Mouse (Mus musculus) heart, adult 2 months (tissue): ENCODE data around the gene Akr7a5. TPM values are rescaled to one million over a fixed set of nuclear protein-coding genes. Genes with fewer than 3 reads are reported as not detected.
A peak's percentile ranks its signal among the peaks of the same experiment; 100 is the strongest.

Experiments used
- DNase-seq, 2 experiments: peaks; one replicate each; pipeline ENCODE4 v3.0.0; 2021
- H3K27ac ChIP-seq: fragments of 200-600 bp; 2 replicates; pipeline ENCODE4 v1.8.1; 2022
- H3K27me3 ChIP-seq: fragments of 200-500 bp; 2 replicates; pipeline ENCODE4 v1.6.1; 2012; ENCODE audit warnings: mild to moderate bottlenecking, low read length, inconsistent platforms, mixed read lengths; ENCODE audit not compliant: control insufficient read depth, insufficient read depth
- H3K36me3 ChIP-seq: fragments of 200-500 bp; 2 replicates; pipeline ENCODE4 v1.6.1; 2012; ENCODE audit warnings: low read length, inconsistent platforms; ENCODE audit not compliant: control insufficient read depth, insufficient read depth
- H3K4me1 ChIP-seq: fragments of 200-500 bp; 2 replicates; pipeline ENCODE4 v1.6.1; 2011; ENCODE audit warnings: low read length; ENCODE audit not compliant: control insufficient read depth, insufficient read depth
- H3K4me3 ChIP-seq: fragments of 200-600 bp; 2 replicates; pipeline ENCODE4 v1.8.1; 2022
- H3K79me2 ChIP-seq: fragments of 200-500 bp; replicated peaks from 2 replicates; pipeline ENCODE4 v1.6.1; 2012; ENCODE audit warnings: mild to moderate bottlenecking, inconsistent platforms, low read length, moderate library complexity, mixed read lengths; ENCODE audit not compliant: control insufficient read depth, insufficient read depth
- H3K9ac ChIP-seq: fragments of 200-500 bp; 2 replicates; pipeline ENCODE4 v1.6.1; 2012; ENCODE audit warnings: low read depth, mild to moderate bottlenecking, control low read depth, inconsistent platforms, low read length, mixed read lengths
- CTCF ChIP-seq: fragments of 200-600 bp; IDR thresholded peaks from 2 replicates; pipeline ENCODE4 v1.8.1; 2022; ENCODE audit warnings: antibody characterized with exemption, mild to moderate bottlenecking, moderate library complexity
- EP300 ChIP-seq: fragments of 200-500 bp; IDR thresholded peaks from 2 replicates; pipeline ENCODE4 v1.6.1; 2011; ENCODE audit warnings: low read depth, low read length, control low read depth; ENCODE audit not compliant: insufficient read depth
- POLR2A ChIP-seq: fragments of 200-500 bp; IDR thresholded peaks from 2 replicates; pipeline ENCODE4 v1.6.1; 2011; ENCODE audit warnings: mild to moderate bottlenecking, low read depth, low read length, control low read depth; ENCODE audit not compliant: insufficient read depth
- WGBS: fragments of 180-500 bp; shearing (Covaris S2); methylation state at CpG from one replicate; pipeline ENCODE4 v1.1.7; 2018; 5-methylcytosine and 5-hydroxymethylcytosine counted together
- intact Hi-C: fragments of 180-260 bp; cut with DNase I; formaldehyde crosslinking; loops from one replicate; pipeline ENCODE4 v1.15.1; 2025
- polyA plus RNA-seq: library from polyadenylated mRNA; depleted of rRNA; stranded (reverse); fragments of >200 nt; gene quantifications from 2 replicates; pipeline ENCODE4 v1.2.3, GENCODE M21; 2012
- total RNA-seq, 2 experiments: library from RNA; stranded (reverse); gene quantifications; 2 replicates each; pipeline ENCODE4 v1.2.3; 2021

Akr7a5 gene
- total and polyA plus RNA-seq, 3 experiments: 40.2 to 51.3 (median 48.4) TPM

DNA sequence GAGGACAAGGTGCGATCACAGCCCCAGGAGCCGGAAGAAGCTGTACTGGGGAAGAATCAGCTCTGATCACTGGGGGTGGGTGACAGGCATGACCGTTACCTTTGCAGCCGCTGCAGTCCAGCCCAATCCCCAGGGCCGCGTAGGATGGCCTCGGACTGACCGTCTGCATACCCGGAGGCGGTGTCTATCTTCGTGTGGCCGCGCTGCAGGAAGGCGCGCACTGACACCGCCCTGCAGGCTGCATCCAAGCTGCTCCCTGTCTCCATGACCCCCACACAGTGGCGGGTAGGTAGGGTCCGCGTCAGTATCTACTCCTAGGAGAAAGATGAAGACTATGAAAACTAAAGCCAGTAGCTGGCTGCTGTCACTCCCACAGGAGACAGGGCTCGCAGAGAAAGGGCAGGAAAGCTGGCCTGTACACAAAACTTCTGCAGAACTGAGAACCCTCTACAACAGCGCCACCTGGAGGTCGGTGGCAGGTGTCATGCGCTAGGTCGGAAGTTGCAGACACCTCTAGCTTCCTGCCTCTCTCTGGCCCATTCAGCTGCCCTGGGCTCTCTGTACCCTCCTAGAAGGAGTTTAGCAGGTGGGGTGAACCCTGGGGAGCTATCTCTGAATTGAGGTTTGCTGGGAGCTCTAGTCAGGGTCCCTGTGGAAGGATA, 26.4 kb downstream of the Akr7a5 start:
- Histone ChIP-seq H3K36me3 (no peaks in the 10 kb centered on the region), H3K27me3 (no peaks in the 10 kb centered on the region), H3K79me2 (no peaks in the 10 kb centered on the region), H3K4me1 (no peaks in the 10 kb centered on the region), H3K4me3 (no peak overlapping the region; the same call in 1 of the 2 replicates), H3K9ac (peak overlapping the region; percentile 37), H3K27ac (no peak overlapping the region)
- intact Hi-C loops: loop anchor here (1.0 to 5.0 kb wide), 2 partner anchors 50 to 251 kb away; no protein-coding TSS in a partner anchor
- TF ChIP-seq POLR2A (no peak), CTCF (peak; percentile 84), EP300 (0 out of 2 replicates have a peak, but pooled peaks have one; percentile 45)
- 12% methylated on average over 24 of the region's 24 CpGs for WGBS
- peak; percentile 79 to 84 for DNase-seq

DNA sequence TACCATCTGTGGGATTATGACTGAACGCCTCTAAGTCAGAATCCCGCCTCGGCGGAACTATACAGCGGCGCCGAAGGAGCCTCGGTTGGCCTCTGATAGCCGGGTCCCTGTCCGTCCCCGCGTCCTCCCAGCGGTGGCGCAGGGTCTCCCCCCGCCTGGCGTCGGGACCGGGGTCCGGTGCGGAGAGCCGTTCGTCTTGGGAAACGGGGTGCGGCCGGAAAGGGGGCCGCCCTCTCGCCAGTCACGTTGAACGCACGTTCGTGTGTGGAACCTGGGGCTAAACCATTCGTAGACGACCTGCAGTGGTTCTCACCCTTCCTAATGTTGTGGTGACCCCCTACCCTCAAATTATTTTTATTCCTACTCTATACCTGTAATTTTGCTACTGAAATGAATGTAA, 27.6 kb downstream of the Akr7a5 start:
- Histone ChIP-seq H3K9ac (no peak overlapping the region), H3K4me3 (no peak overlapping the region), H3K4me1 (no peaks in the 10 kb centered on the region), H3K27me3 (no peaks in the 10 kb centered on the region), H3K27ac (no peak overlapping the region), H3K79me2 (no peaks in the 10 kb centered on the region), H3K36me3 (no peaks in the 10 kb centered on the region)
- TF ChIP-seq EP300: no peak
- TF ChIP-seq CTCF: no peak
- TF ChIP-seq POLR2A: no peak
- DNase-seq: no peak
- intact Hi-C loops: loop anchor here (5.0 kb wide), 1 partner anchor 51 kb away; no protein-coding TSS in a partner anchor
- WGBS: 45% methylated on average over 33 of the region's 33 CpGs

DNA sequence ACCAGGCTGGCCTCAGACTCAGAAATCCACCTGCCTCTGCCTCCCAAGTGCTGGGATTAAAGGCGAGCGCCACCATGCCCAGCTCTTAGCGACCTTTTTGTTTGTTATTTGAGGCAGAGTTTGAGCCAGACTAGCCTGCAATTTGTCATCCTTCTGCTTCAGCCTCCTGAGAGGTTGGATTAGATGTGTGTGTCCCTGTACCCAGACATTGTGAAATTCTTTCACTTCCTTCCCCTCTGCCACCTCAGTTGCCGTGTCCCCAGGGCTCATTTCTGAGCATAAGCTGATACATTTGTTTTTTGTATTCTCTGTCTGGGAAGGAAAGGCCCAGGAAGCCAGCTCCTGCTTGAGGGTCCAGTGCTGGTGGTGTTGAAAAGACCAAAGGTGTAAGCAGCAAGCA, 30.3 kb downstream of the Akr7a5 start:
- Histone ChIP-seq H3K27me3 (no peaks in the 10 kb centered on the region), H3K27ac (no peak overlapping the region), H3K4me3 (no peak overlapping the region), H3K4me1 (no peaks in the 10 kb centered on the region), H3K36me3 (no peaks in the 10 kb centered on the region), H3K79me2 (no peaks in the 10 kb centered on the region), H3K9ac (no peak overlapping the region)
- intact Hi-C loops: no loop called here
- 68% methylated on average over 4 of the region's 4 CpGs for WGBS
- no peak for DNase-seq
- TF ChIP-seq POLR2A (no peak), EP300 (no peak), CTCF (no peak)

DNA sequence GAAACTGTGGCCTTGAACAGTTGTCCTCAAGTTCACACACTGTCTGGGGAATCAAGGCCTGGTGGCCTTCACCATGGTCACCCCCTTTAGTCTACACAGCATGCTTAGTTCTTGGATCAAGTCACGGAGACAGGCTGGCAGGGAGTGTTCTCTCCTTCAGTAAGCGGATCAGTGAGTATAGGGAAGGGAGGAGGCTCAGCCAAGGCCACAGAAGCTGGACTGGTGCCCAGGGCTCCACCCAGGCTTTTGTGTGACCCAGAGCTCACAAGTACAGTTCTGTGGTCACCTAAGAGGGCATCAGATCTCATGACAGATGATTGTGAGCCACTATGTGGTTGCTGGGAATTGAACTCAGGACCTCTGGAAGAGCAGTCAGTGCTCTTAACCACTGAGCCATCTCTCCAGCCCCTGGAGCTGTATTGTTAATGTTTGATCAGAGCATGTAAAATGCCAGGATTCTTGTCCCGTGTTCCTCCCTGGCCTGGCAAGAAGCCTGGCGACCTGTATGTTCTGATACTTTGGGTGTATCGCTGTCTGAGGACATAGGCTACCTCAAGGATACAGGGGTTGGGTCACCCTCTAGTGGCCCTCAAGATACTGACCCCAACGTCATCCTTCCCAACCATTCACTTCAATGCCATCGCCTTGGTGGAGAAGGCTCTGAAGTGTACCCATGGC, 31.2 kb downstream of the Akr7a5 start:
- H3K9ac ChIP-seq: no peak overlapping the region
- no peaks in the 10 kb centered on the region for H3K4me1 ChIP-seq
- H3K4me3 ChIP-seq: no peak overlapping the region
- H3K79me2 ChIP-seq: no peaks in the 10 kb centered on the region
- TF ChIP-seq CTCF (no peak), EP300 (no peak), POLR2A (no peak)
- WGBS: 65% methylated on average over 7 of the region's 7 CpGs
- intact Hi-C loops: no loop called here
- DNase-seq: no peak
- H3K36me3 ChIP-seq: no peaks in the 10 kb centered on the region
- H3K27me3 ChIP-seq: no peaks in the 10 kb centered on the region
- H3K27ac ChIP-seq: no peak overlapping the region

DNA sequence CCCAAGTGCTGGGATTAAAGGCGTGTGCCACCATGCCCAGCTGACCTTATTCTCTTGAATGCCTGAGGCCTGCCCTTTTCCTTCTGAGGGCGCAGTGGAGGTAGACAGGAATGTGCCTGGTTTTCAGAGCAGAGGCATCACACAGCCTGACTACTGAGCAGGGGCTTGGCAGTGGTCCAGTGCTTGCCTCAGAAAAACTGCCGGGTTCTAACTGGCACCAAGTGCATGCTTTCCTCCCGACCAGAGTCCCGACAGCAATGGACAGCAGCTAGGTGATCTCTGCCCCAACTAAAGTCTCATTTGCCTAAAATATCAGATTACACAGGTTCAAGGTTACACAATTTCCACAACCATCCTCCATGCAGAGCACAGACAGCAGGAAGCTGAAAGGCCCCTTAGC, 33.2 kb downstream of the Akr7a5 start:
- Histone ChIP-seq H3K4me3 (no peak overlapping the region), H3K27ac (no peak overlapping the region), H3K36me3 (no peaks in the 10 kb centered on the region), H3K79me2 (no peaks in the 10 kb centered on the region), H3K4me1 (no peaks in the 10 kb centered on the region), H3K27me3 (no peaks in the 10 kb centered on the region), H3K9ac (no peak overlapping the region)
- no peak for DNase-seq
- 47% methylated on average over 5 of the region's 5 CpGs for WGBS
- intact Hi-C loops: no loop called here
- TF ChIP-seq CTCF: no peak
- no peak for TF ChIP-seq EP300
- TF ChIP-seq POLR2A: no peak
